Mouse (Mus musculus) embryonic facial prominence, embryonic 15.5 days (tissue): Measurements from ENCODE around the gene Srsf7. TPM values are rescaled to one million over a fixed set of nuclear protein-coding genes. Genes with fewer than 3 reads are reported as not detected.

ENCODE experiments used
- ATAC-seq: fragments of 200-750 bp; cut with Nextera tagmentation; 2 replicates; pipeline ENCODE4 v1.8.0; 2017; ENCODE audit warnings: low read depth, moderate TSS enrichment; ENCODE audit not compliant: insufficient number of reproducible peaks, low FRiP score, low TSS enrichment
- H3K27ac ChIP-seq: fragments of 300-500 bp; sonication (generic); replicated peaks from 2 replicates; pipeline ENCODE4 v1.5.1; 2015; ENCODE audit warnings: mild to moderate bottlenecking, inconsistent platforms
- H3K27me3 ChIP-seq: fragments of 300-500 bp; sonication (generic); 2 replicates; pipeline ENCODE4 v1.6.1; 2015; ENCODE audit warnings: inconsistent platforms
- H3K36me3 ChIP-seq: fragments of 300-500 bp; sonication (generic); 2 replicates; pipeline ENCODE4 v1.6.1; 2015; ENCODE audit warnings: mild to moderate bottlenecking, inconsistent platforms
- H3K4me1 ChIP-seq: fragments of 300-500 bp; sonication (generic); 2 replicates; pipeline ENCODE4 v1.6.1; 2015; ENCODE audit warnings: inconsistent platforms
- H3K4me2 ChIP-seq: fragments of 300-500 bp; sonication (generic); replicated peaks from 2 replicates; pipeline ENCODE4 v1.6.1; 2015; ENCODE audit warnings: mild to moderate bottlenecking, inconsistent platforms
- H3K4me3 ChIP-seq: fragments of 300-500 bp; sonication (generic); replicated peaks from 2 replicates; pipeline ENCODE4 v1.5.1; 2015; ENCODE audit warnings: mild to moderate bottlenecking, inconsistent platforms
- H3K9ac ChIP-seq: fragments of 300-500 bp; sonication (generic); 2 replicates; pipeline ENCODE4 v1.6.1; 2015; ENCODE audit warnings: inconsistent platforms
- H3K9me3 ChIP-seq: fragments of 300-500 bp; sonication (generic); replicated peaks from 2 replicates; pipeline ENCODE4 v1.6.1; 2016; ENCODE audit warnings: inconsistent platforms
- WGBS: fragments of 180-500 bp; shearing (Covaris S2); methylation state at CpG from one replicate; pipeline ENCODE4 v1.1.7; 2015; 5-methylcytosine and 5-hydroxymethylcytosine counted together
- polyA plus RNA-seq: library from polyadenylated mRNA; unstranded; fragments of >200 nt; fragmentation: Nextera tagmentation; extraction: Ambion mirVana; gene quantifications from 2 replicates; pipeline ENCODE4 v1.2.1, GENCODE M21; 2015

Gene Srsf7
- polyA plus RNA-seq = 476 and 487 TPM in 2 replicates

GRCm38 (mm10) chr17:80206671-80207581, at the start of gene Srsf7, which contains the start of gene Ttc39d:
Srsf7 (minus strand) TSS chr17:80207307.
Ttc39d (plus strand) TSS chr17:80207460.
- H3K9ac ChIP-seq = peak within 1 kb of the TSS; percentile 98
- peak; percentile 92 for ATAC-seq
- no peaks in the 10 kb centered on the region for H3K27me3 ChIP-seq
- peaks cover 22% of the 10 kb centered on the region for H3K36me3 ChIP-seq
- under 1% methylated on average over 94 of the region's 95 CpGs for WGBS
- peak within 1 kb of the TSS; percentile 96 for H3K4me3 ChIP-seq
- peaks cover 14% of the 10 kb centered on the region for H3K4me1 ChIP-seq
- peak within 1 kb of the TSS; percentile 72 for H3K4me2 ChIP-seq
- H3K27ac ChIP-seq = peak within 1 kb of the TSS; percentile 99
- no peaks in the 10 kb centered on the region for H3K9me3 ChIP-seq

GRCm38 (mm10) chr17:80255208-80255607, 48.1 kb upstream of the Srsf7 start:
- ATAC-seq = peak; percentile 54; the same call in 1 of the 2 replicates
- WGBS = 46% methylated on average over 13 of the region's 13 CpGs
- Histone ChIP-seq H3K9me3 (no peaks in the 10 kb centered on the region), H3K27ac (no peak overlapping the region), H3K27me3 (no peaks in the 10 kb centered on the region), H3K9ac (no peak overlapping the region), H3K4me2 (no peak overlapping the region), H3K36me3 (peaks cover 90% of the 10 kb centered on the region), H3K4me1 (no peaks in the 10 kb centered on the region), H3K4me3 (no peak overlapping the region)

GRCm38 (mm10) chr17:80254421-80254820, 47.3 kb upstream of the Srsf7 start:
- Histone ChIP-seq H3K27ac (no peak overlapping the region), H3K36me3 (peaks cover 90% of the 10 kb centered on the region)
- ATAC-seq = no peak

GRCm38 (mm10) chr17:80252757-80253525, 45.8 kb upstream of the Srsf7 start:
- H3K4me2 ChIP-seq = no peak overlapping the region
- no peaks in the 10 kb centered on the region for H3K27me3 ChIP-seq
- no peak overlapping the region for H3K9ac ChIP-seq
- H3K4me3 ChIP-seq = no peak overlapping the region
- no peak for ATAC-seq
- no peak overlapping the region for H3K27ac ChIP-seq
- peaks cover 90% of the 10 kb centered on the region for H3K36me3 ChIP-seq
- no peaks in the 10 kb centered on the region for H3K9me3 ChIP-seq
- H3K4me1 ChIP-seq = no peaks in the 10 kb centered on the region
- WGBS = 87% methylated on average over 13 of the region's 13 CpGs

More at GRCm38 (mm10) chr17:80254421-80254820, 47.3 kb upstream of the Srsf7 start:
- Histone ChIP-seq H3K4me3 (no peak overlapping the region), H3K4me2 (no peak overlapping the region), H3K9ac (no peak overlapping the region), H3K9me3 (no peaks in the 10 kb centered on the region), H3K27me3 (no peaks in the 10 kb centered on the region), H3K4me1 (no peaks in the 10 kb centered on the region)
- 95% methylated on average over 5 of the region's 5 CpGs for WGBS

- peaks cover 90% of the 10 kb centered on the region for H3K36me3 ChIP-seq
- no peaks in the 10 kb centered on the region for H3K4me1 ChIP-seq
- H3K27me3 ChIP-seq = no peaks in the 10 kb centered on the region
- no peak overlapping the region for H3K4me2 ChIP-seq
- no peak overlapping the region for H3K27ac ChIP-seq
- ATAC-seq = no peak
- H3K4me3 ChIP-seq = no peak overlapping the region
- H3K9ac ChIP-seq = no peak overlapping the region
- WGBS = 88% methylated on average over 13 of the region's 13 CpGs
- no peaks in the 10 kb centered on the region for H3K9me3 ChIP-seq
Observed at GRCm38 (mm10) chr17:80243116-80243515, 36.0 kb upstream of the Srsf7 start.

- no peak overlapping the region for H3K4me3 ChIP-seq
- no peak overlapping the region for H3K4me2 ChIP-seq
- WGBS = 89% methylated on average over 9 of the region's 9 CpGs
- ATAC-seq = no peak
- H3K4me1 ChIP-seq = no peaks in the 10 kb centered on the region
- H3K27me3 ChIP-seq = no peaks in the 10 kb centered on the region
- no peak overlapping the region for H3K9ac ChIP-seq
- H3K27ac ChIP-seq = no peak overlapping the region
- peaks cover 81% of the 10 kb centered on the region for H3K36me3 ChIP-seq
- no peaks in the 10 kb centered on the region for H3K9me3 ChIP-seq
Observed at GRCm38 (mm10) chr17:80241594-80241993, 34.5 kb upstream of the Srsf7 start.

- no peak overlapping the region for H3K4me3 ChIP-seq
- H3K4me1 ChIP-seq = no peaks in the 10 kb centered on the region
- peaks cover 45% of the 10 kb centered on the region for H3K36me3 ChIP-seq
- no peak overlapping the region for H3K4me2 ChIP-seq
- ATAC-seq = no peak
- no peak overlapping the region for H3K9ac ChIP-seq
- H3K27me3 ChIP-seq = no peaks in the 10 kb centered on the region
- no peak overlapping the region for H3K27ac ChIP-seq
- 90% methylated on average over 5 of the region's 5 CpGs for WGBS
- no peaks in the 10 kb centered on the region for H3K9me3 ChIP-seq
Observed at GRCm38 (mm10) chr17:80237475-80237874, 30.4 kb upstream of the Srsf7 start.

- Histone ChIP-seq H3K9ac (no peak overlapping the region), H3K9me3 (no peaks in the 10 kb centered on the region), H3K36me3 (peaks cover 38% of the 10 kb centered on the region), H3K27ac (no peak overlapping the region), H3K4me3 (no peak overlapping the region), H3K27me3 (no peaks in the 10 kb centered on the region), H3K4me2 (no peak overlapping the region), H3K4me1 (no peaks in the 10 kb centered on the region)
- no peak for ATAC-seq
- WGBS = 93% methylated on average over 3 of the region's 3 CpGs
Observed at GRCm38 (mm10) chr17:80236805-80237204, 29.7 kb upstream of the Srsf7 start.

GRCm38 (mm10) chr17:80235477-80235876, 28.4 kb upstream of the Srsf7 start:
- Histone ChIP-seq H3K9me3 (no peaks in the 10 kb centered on the region), H3K4me1 (no peaks in the 10 kb centered on the region), H3K4me3 (no peak overlapping the region), H3K9ac (no peak overlapping the region), H3K27me3 (no peaks in the 10 kb centered on the region), H3K4me2 (no peak overlapping the region), H3K36me3 (peaks cover 28% of the 10 kb centered on the region), H3K27ac (no peak overlapping the region)
- WGBS = 68% methylated on average over 3 of the region's 3 CpGs
- no peak for ATAC-seq

GRCm38 (mm10) chr17:80234376-80234775, 27.3 kb upstream of the Srsf7 start:
- Histone ChIP-seq H3K27me3 (no peaks in the 10 kb centered on the region), H3K36me3 (peaks cover 18% of the 10 kb centered on the region), H3K27ac (no peak overlapping the region), H3K4me1 (no peaks in the 10 kb centered on the region), H3K4me3 (no peak overlapping the region), H3K9ac (no peak overlapping the region), H3K4me2 (no peak overlapping the region), H3K9me3 (no peaks in the 10 kb centered on the region)
- ATAC-seq = no peak
- WGBS = 81% methylated on average over 7 of the region's 7 CpGs

- no peak overlapping the region for H3K4me2 ChIP-seq
- H3K4me1 ChIP-seq = no peaks in the 10 kb centered on the region
- H3K9me3 ChIP-seq = no peaks in the 10 kb centered on the region
- no peak overlapping the region for H3K27ac ChIP-seq
- no peaks in the 10 kb centered on the region for H3K27me3 ChIP-seq
- no peak for ATAC-seq
- no peak overlapping the region for H3K9ac ChIP-seq
- WGBS = 90% methylated on average over 5 of the region's 5 CpGs
- no peak overlapping the region for H3K4me3 ChIP-seq
- H3K36me3 ChIP-seq = peaks cover 18% of the 10 kb centered on the region
Observed at GRCm38 (mm10) chr17:80233844-80234243, 26.7 kb upstream of the Srsf7 start.
